21 mouse cellular contexts compared by ENCODE assay signal in the genomic region with DNA sequence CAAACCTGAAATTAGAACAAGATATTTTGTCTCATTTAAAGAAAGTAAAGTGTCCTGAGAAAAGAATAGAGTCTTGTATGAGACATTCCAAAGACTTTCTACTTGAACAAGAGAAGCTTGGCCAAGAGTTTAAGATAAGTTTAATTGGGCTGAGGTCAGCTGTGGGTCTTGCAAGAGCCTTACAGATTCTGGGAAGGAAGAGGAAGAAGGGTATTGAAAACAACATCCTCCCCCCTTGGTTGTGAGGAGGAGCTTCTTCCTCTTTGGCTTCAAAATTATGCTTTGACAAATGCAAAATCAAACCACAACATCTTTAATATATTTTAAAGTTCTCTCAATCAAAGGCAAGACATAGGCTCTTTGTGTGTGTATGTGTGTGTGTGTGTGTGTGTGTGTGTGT. TPM values are rescaled to one million over a fixed set of nuclear protein-coding genes. Genes with fewer than 3 reads are reported as not detected.
"Had no signal": no experiment of that assay in that cellular context is flagged by ENCODE, and none has a peak within 500 bp of the region (broad histone marks: within the 10 kb centered on the region; RNA-seq: fewer than 3 reads in every experiment).

No protein-coding gene starts in this region.

- H3K27me3 ChIP-seq: limb, embryonic 12.5 days; limb, embryonic 15.5 days; liver, embryonic 13.5 days; midbrain, embryonic 13.5 days; stomach, embryonic 15.5 days had no signal

- H3K27ac ChIP-seq: limb, embryonic 12.5 days; limb, embryonic 15.5 days; liver, embryonic 13.5 days; midbrain, embryonic 10.5 days; midbrain, embryonic 13.5 days; stomach, embryonic 15.5 days had no signal

- H3K36me3 ChIP-seq: limb, embryonic 12.5 days; limb, embryonic 15.5 days; liver, embryonic 13.5 days; midbrain, embryonic 10.5 days; midbrain, embryonic 13.5 days; stomach, embryonic 15.5 days had no signal

- DNase-seq: kidney, adult 18-20 months; kidney, adult 9 months; kidney, postnatal 14 days; kidney, postnatal 4 days; layer of hippocampus, adult 9-11 months; left cerebral cortex, postnatal 4 days; liver, embryonic 13.5 days; lung, embryonic 14.5 days; lung, postnatal 10 days; right cerebral cortex, postnatal 14 days; right cerebral cortex, postnatal 4 days; thymus, postnatal 25 days had no signal

- ATAC-seq: inflammation-experienced regulatory T-cells, adult 6 months; intestine, embryonic 16.5 days; midbrain, embryonic 13.5 days; midbrain, embryonic 16.5 days had no signal

- H3K4me3 ChIP-seq: limb, embryonic 12.5 days; limb, embryonic 15.5 days; liver, embryonic 13.5 days; midbrain, embryonic 10.5 days; midbrain, embryonic 13.5 days; stomach, embryonic 15.5 days had no signal

RNA-seq across cellular contexts. Expression of a gene that starts 50.6 kb away (rescaled TPM):
- total RNA-seq: left cerebral cortex, postnatal 10 days; left cerebral cortex, postnatal 4 days had no signal
